ENCODE assay signal across 9 mouse cellular contexts in genomic region chr5:51568198-51568690, GRCm38 (mm10). TPM values are rescaled to one million over a fixed set of nuclear protein-coding genes. Genes with fewer than 3 reads are reported as not detected.
DNase-seq lines count a peak whose midpoint lies in the region; ATAC-seq lines count a peak whose summit lies in the region.
"Had no signal": no experiment of that assay in that cellular context is flagged by ENCODE, and none has a peak within 500 bp of the region (broad histone marks: within the 10 kb centered on the region; RNA-seq: fewer than 3 reads in every experiment).

No protein-coding gene starts in this region.

- 48% methylated on average over 8 of the region's 8 CpGs for WGBS in lung, embryonic 15.5 days
- WGBS in hindbrain, embryonic 16.5 days, result 22% methylated on average over 8 of the region's 8 CpGs
- 61% methylated on average over 8 of the region's 8 CpGs for WGBS in stomach, embryonic 14.5 days

- peak overlapping the region; percentile 35 for H3K27ac ChIP-seq in lung, embryonic 15.5 days
- H3K27ac ChIP-seq in hindbrain, embryonic 16.5 days (ENCODE audit: low read depth, low read length), result no peak overlapping the region
- no peak overlapping the region for H3K27ac ChIP-seq in stomach, embryonic 14.5 days (ENCODE audit: low read length)

- H3K36me3 ChIP-seq in lung, embryonic 15.5 days, result no peaks in the 10 kb centered on the region
- no peaks in the 10 kb centered on the region for H3K36me3 ChIP-seq in hindbrain, embryonic 16.5 days (ENCODE audit: control insufficient read depth, insufficient read depth, low read length)
- no peaks in the 10 kb centered on the region for H3K36me3 ChIP-seq in stomach, embryonic 14.5 days (ENCODE audit: control insufficient read depth, insufficient read depth, low read length)

- H3K9ac ChIP-seq in lung, embryonic 15.5 days, result no peak overlapping the region
- no peak overlapping the region for H3K9ac ChIP-seq in hindbrain, embryonic 16.5 days (ENCODE audit: low read depth, low read length)
- H3K9ac ChIP-seq in stomach, embryonic 14.5 days (replicated peaks; ENCODE audit: low read depth, low read length), result no peak overlapping the region

- H3K4me1 ChIP-seq in lung, embryonic 15.5 days, result 0 out of 2 replicates have a peak, but pooled peaks cover 6% of the 10 kb centered on the region
- H3K4me1 ChIP-seq in hindbrain, embryonic 16.5 days (ENCODE audit: control insufficient read depth, insufficient read depth, low read depth, low read length), result no peaks in the 10 kb centered on the region; the same call in 1 of the 2 replicates
- no peaks in the 10 kb centered on the region for H3K4me1 ChIP-seq in stomach, embryonic 14.5 days (ENCODE audit: control insufficient read depth, insufficient read depth, low read length)

- peak overlapping the region; percentile 20; the same call in 1 of the 2 replicates for H3K4me2 ChIP-seq in lung, embryonic 15.5 days
- H3K4me2 ChIP-seq in hindbrain, embryonic 16.5 days (ENCODE audit: low read length), result peak overlapping the region; percentile 28
- H3K4me2 ChIP-seq in stomach, embryonic 14.5 days (replicated peaks; ENCODE audit: low read depth, low read length), result no peak overlapping the region

- ATAC-seq in lung, embryonic 15.5 days (ENCODE audit: borderline replicate concordance, extremely low read depth, low FRiP score, low TSS enrichment), result no peak
- ATAC-seq in hindbrain, embryonic 16.5 days, result peak; percentile 76
- 0 out of 2 replicates have a peak, but pooled peaks have one; percentile 37 for ATAC-seq in stomach, embryonic 14.5 days (ENCODE audit: insufficient number of reproducible peaks, insufficient read depth, low FRiP score, low read depth)

- no peaks in the 10 kb centered on the region for H3K9me3 ChIP-seq in lung, embryonic 15.5 days
- H3K9me3 ChIP-seq in hindbrain, embryonic 16.5 days (ENCODE audit: control insufficient read depth, low read length), result no peaks in the 10 kb centered on the region
- H3K9me3 ChIP-seq in stomach, embryonic 14.5 days (ENCODE audit: control insufficient read depth, low read depth, low read length), result no peaks in the 10 kb centered on the region

- H3K27me3 ChIP-seq in lung, embryonic 15.5 days, result no peaks in the 10 kb centered on the region
- H3K27me3 ChIP-seq in hindbrain, embryonic 16.5 days (replicated peaks; ENCODE audit: control insufficient read depth, insufficient read depth, low read length), result no peaks in the 10 kb centered on the region
- H3K27me3 ChIP-seq in stomach, embryonic 14.5 days (ENCODE audit: control insufficient read depth, insufficient read depth, low read length), result no peaks in the 10 kb centered on the region

- no peak overlapping the region for H3K4me3 ChIP-seq in lung, embryonic 15.5 days
- H3K4me3 ChIP-seq in hindbrain, embryonic 16.5 days (ENCODE audit: low read length), result no peak overlapping the region
- no peak overlapping the region for H3K4me3 ChIP-seq in stomach, embryonic 14.5 days (ENCODE audit: low read depth, low read length)
- H3K4me3 ChIP-seq: erythroblast, embryonic 14.5 days had no signal

- DNase-seq in embryo, embryonic 10 days (ENCODE audit: low spot score), result peak; percentile 19
- no peak for DNase-seq in embryo, embryonic 9.5 days (ENCODE audit: extremely low spot score)
- DNase-seq in lung, postnatal 25 days (ENCODE audit: low spot score), result no peak
- no peak for DNase-seq in adrenal gland, adult (ENCODE audit: inconsistent age in 2 of 2, low spot score in 1 of 2)
- no peak for DNase-seq in liver

RNA-seq across cellular contexts. Expression of gene Ppargc1a, which starts 0.7 kb away (rescaled TPM):
- polyA plus RNA-seq in lung, embryonic 15.5 days (2015; fragmentation: Nextera tagmentation; extraction: Ambion mirVana), result 5.7 and 6.5 TPM in 2 replicates
- polyA plus RNA-seq in hindbrain, embryonic 16.5 days (2015; fragmentation: Nextera tagmentation; extraction: Ambion mirVana), result 13.3 and 21.6 TPM in 2 replicates
- polyA plus RNA-seq in stomach, embryonic 14.5 days (2014; fragmentation: Nextera tagmentation; extraction: Ambion mirVana), result 5.9 and 6.1 TPM in 2 replicates
- polyA plus RNA-seq: erythroblast, embryonic 14.5 days had no signal
